Mouse (Mus musculus) right cerebral cortex, postnatal 4 days (tissue): ENCODE data around the gene Gh.
A peak's percentile ranks its signal among the peaks of the same experiment; 100 is the strongest.

ENCODE experiments used
- DNase-seq: peaks from one replicate; pipeline ENCODE4 v3.0.0-alpha.2; 2022

Gh gene

GRCm38 (mm10) chr11:106268326-106269059 lies 33.2 kb downstream of the Gh start:
- no peak for DNase-seq

GRCm38 (mm10) chr11:106267871-106268270 lies 33.8 kb downstream of the Gh start:
- DNase-seq, result no peak

DNA sequence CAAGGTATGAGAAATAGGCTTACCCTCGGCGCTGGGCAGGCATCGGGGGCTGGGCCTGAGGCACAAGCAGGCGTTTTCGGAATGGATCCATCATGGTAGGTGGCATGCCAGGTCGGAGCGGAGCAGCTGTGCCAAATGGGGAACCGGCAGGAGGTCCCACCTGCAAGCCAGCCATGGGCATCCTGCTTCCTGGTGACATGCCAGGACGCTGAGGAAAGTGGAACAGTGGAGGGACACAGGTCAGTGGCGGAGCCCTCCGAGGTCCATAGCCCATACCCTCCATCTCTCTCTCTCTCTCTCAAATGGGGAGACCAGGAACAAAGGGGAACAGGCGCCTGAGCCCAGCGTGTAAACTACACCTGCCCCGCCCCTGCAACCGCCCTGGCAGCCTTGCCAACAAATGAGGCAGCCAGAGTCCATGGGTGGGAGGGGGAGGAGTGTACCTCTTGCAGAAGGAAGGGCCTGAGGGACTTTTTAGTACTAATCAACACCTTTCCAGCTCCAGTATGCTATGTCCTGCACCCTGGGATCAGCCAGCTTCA lies 34.3 kb downstream of the Gh start:
- no peak for DNase-seq

DNA sequence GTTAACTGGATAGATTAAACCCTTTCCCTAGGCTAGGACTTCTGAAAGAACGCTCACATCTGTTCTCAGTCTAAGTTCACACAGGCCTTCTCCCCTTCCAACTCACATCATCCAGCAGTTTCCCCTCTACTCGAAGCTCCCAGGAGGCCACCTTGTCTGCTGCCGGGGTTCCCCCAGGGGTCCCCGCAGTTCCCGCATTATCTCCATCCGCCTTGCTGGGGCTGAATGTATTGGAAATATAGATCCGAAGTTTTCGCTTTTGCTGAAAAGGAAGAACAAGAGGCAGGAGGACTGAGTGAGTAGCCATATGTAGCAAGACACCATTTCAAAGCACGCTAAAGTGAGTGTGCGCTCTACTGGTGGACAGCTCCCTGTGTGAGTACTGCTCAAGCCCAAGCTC lies 35.2 kb downstream of the Gh start:
- DNase-seq, result no peak

GRCm38 (mm10) chr11:106265570-106265969 lies 36.1 kb downstream of the Gh start:
- no peak for DNase-seq

GRCm38 (mm10) chr11:106264988-106265387 lies 36.7 kb downstream of the Gh start:
- no peak for DNase-seq

DNA sequence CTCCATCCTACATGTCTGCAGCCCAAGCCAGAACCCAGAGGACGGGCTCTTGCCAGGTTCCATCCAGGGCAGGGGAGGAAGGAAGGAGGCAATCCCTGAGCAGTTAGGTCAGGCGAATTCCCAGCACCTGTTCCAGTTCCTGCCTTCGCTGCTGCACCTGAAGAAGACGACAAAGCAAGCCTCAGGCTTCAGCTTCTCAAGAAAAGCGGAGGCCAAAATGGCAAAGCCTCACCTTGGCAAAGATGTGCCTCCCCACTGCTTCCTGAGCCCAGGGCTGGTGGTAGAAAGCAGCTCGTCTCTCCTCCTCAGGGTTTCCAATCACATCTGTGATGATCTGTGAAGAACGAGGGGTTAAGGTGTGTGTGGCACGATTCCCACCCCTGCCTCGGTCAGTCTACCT lies 37.7 kb downstream of the Gh start:
- no peak for DNase-seq

DNA sequence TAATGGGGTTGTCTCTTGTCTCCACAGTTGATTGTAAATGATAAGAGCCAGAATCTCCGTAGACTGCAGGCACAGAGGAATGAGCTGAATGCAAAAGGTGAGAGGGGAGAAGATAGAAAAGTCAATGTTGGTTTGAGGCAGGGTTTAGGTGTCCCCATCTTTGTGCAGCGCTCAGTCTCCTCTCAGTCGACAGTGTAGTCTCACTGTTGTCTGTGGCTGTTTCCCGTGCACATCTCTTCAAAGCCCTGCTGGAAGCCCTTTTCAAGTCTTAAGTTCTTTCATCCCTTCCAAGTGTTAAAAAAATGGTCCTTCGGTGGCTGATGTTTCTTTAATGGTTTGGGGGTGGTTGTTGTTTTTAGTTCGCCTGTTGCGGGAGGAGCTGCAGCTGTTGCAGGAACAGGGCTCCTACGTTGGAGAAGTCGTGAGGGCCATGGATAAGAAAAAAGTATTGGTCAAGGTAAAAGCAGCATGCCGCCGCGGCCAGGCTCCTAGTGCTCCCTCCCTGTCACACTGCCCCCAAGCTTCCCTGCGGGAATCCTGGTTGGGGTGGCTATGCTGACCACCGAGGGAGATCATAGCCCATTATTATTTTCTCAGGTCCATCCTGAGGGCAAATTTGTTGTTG lies 40.7 kb downstream of the Gh start:
- DNase-seq, result no peak

DNA sequence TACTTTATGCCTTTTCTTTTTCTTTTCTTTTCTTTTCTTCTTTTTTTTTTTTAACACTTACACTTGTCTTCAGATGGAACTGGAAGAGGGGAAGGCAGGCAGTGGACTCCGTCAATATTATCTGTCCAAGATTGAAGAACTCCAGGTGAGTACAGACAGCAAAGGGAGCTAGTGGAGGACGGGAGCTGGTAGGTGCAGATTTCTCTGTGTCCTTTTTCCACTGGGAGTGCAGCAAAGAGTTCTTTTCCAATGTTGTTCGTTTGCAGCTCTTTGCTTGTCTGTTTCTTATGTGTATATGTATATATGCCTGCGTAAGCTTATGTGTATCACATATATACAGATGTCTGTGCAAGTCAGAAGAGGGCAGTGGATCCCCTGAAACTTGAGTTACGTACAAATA lies 44.9 kb downstream of the Gh start:
- DNase-seq, result no peak

- peak; percentile 98 for DNase-seq
Measured at GRCm38 (mm10) chr11:106255685-106256451, 45.8 kb downstream of the Gh start, which contains the start of the genes Ftsj3 and Psmc5. Gene Ftsj3 (minus strand): TSS chr11:106256079. Gene Psmc5 (plus strand): TSS chr11:106256154.

- peak; percentile 31 for DNase-seq
Measured at GRCm38 (mm10) chr11:106255174-106255573, 46.5 kb downstream of the Gh start.

- no peak for DNase-seq
Measured at GRCm38 (mm10) chr11:106254767-106255166, 46.9 kb downstream of the Gh start.
